In the genomic region with DNA sequence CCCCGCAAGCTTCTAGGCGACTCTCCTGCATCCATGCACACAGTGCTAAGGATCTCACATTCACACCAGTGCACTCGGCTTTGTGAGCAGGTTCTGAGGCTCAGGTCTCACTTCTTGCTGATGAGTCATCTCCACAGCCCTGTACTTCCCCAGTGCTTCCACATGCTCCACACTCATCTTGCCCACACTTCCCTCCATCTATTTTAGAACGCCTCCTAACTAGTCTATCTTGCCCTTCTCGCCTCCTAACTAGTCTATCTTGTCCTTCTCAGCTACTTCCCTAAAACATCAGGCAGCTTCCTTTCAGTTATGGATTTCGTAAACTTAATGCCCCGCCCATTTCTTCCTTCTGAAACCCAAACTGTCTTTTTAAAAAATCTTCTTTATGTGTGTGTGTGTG, we compare ENCODE assay signal across 10 mouse cellular contexts. TPM values are rescaled to one million over a fixed set of nuclear protein-coding genes. Genes with fewer than 3 reads are reported as not detected.
DNase-seq lines count a peak whose midpoint lies in the region; ATAC-seq and TF ChIP-seq lines count a peak whose summit lies in the region.
"Had no signal": no experiment of that assay in that cellular context is flagged by ENCODE, and none has a peak within 500 bp of the region (broad histone marks: within the 10 kb centered on the region; RNA-seq: fewer than 3 reads in every experiment).

No protein-coding gene starts in this region.

- no peak for TF ChIP-seq POLR2A in spleen, adult 2 months (IDR thresholded peaks at IDR 0.05; ENCODE audit: low read depth, low read length)

- intact Hi-C loops in gastrocnemius, adult 2 months (cut with DNase I): no loop called here
- intact Hi-C loops in gastrocnemius, postnatal 36 days (cut with DNase I): no loop called here

- no peak overlapping the region for H3K4me3 ChIP-seq in gastrocnemius, adult 2 months
- H3K4me3 ChIP-seq in spleen, adult 2 months (ENCODE audit: extremely low read depth, insufficient read depth, insufficient read length): no peak overlapping the region
- no peak overlapping the region for H3K4me3 ChIP-seq in liver, embryonic 11.5 days (ENCODE audit: low read depth, low read length)
- H3K4me3 ChIP-seq in kidney, embryonic 15.5 days (replicated peaks): no peak overlapping the region
- H3K4me3 ChIP-seq: hindbrain, embryonic 15.5 days had no signal

- no peak overlapping the region for H3K9ac ChIP-seq in liver, embryonic 11.5 days (ENCODE audit: low read depth, low read length)
- no peak overlapping the region for H3K9ac ChIP-seq in kidney, embryonic 15.5 days
- H3K9ac ChIP-seq: hindbrain, embryonic 15.5 days had no signal

- no peak for DNase-seq in gastrocnemius, adult 2 months
- no peak for DNase-seq in gastrocnemius, postnatal 36 days
- no peak for DNase-seq in spleen, adult 2 months (ENCODE audit: low read depth in 1 of 2, low spot score in 2 of 2)
- no peak for DNase-seq in spleen, adult 18-20 months
- no peak for DNase-seq in liver, embryonic 11.5 days (ENCODE audit: low spot score)
- no peak for DNase-seq in cerebellum, adult 11 months
- no peak for DNase-seq in cerebellum, postnatal 4 days (ENCODE audit: low spot score in 2 of 2)
- DNase-seq: adrenal gland, adult 8-10 months had no signal

- H3K9me3 ChIP-seq in liver, embryonic 11.5 days (ENCODE audit: control insufficient read depth, low read length): no peaks in the 10 kb centered on the region
- no peaks in the 10 kb centered on the region for H3K9me3 ChIP-seq in kidney, embryonic 15.5 days (replicated peaks)
- H3K9me3 ChIP-seq: hindbrain, embryonic 15.5 days had no signal

- TF ChIP-seq CTCF in gastrocnemius, adult 2 months (IDR thresholded peaks at IDR 0.05): no peak
- TF ChIP-seq CTCF in spleen, adult 2 months (IDR thresholded peaks at IDR 0.05; ENCODE audit: extremely low read depth, insufficient read depth, insufficient read length, insufficient replicate concordance): no peak

- no peaks in the 10 kb centered on the region for H3K27me3 ChIP-seq in spleen, adult 2 months (ENCODE audit: control insufficient read depth, insufficient read depth, low read length)
- H3K27me3 ChIP-seq in liver, embryonic 11.5 days (replicated peaks; ENCODE audit: control insufficient read depth, insufficient read depth, low read length): no peaks in the 10 kb centered on the region
- H3K27me3 ChIP-seq in kidney, embryonic 15.5 days: no peaks in the 10 kb centered on the region
- H3K27me3 ChIP-seq: hindbrain, embryonic 15.5 days had no signal

- peak overlapping the region; percentile 28; the same call in 1 of the 2 replicates for H3K27ac ChIP-seq in gastrocnemius, adult 2 months
- H3K27ac ChIP-seq in spleen, adult 2 months (ENCODE audit: insufficient read depth, low read length): 0 out of 2 replicates have a peak overlapping the region, but pooled peaks have one; percentile 32
- H3K27ac ChIP-seq in liver, embryonic 11.5 days (ENCODE audit: low read depth, low read length): peak overlapping the region; percentile 38; the same call in 1 of the 2 replicates
- H3K27ac ChIP-seq in kidney, embryonic 15.5 days: no peak overlapping the region
- H3K27ac ChIP-seq: hindbrain, embryonic 15.5 days had no signal

- peaks cover 3% of the 10 kb centered on the region; the same call in 1 of the 2 replicates for H3K4me1 ChIP-seq in spleen, adult 2 months (ENCODE audit: control insufficient read depth, insufficient read depth, insufficient read length)
- peaks cover 39% of the 10 kb centered on the region for H3K4me1 ChIP-seq in liver, embryonic 11.5 days (replicated peaks; ENCODE audit: control insufficient read depth, insufficient read depth, low read length)
- no peaks in the 10 kb centered on the region for H3K4me1 ChIP-seq in kidney, embryonic 15.5 days
- H3K4me1 ChIP-seq: hindbrain, embryonic 15.5 days had no signal

- no peak for ATAC-seq in liver, embryonic 11.5 days (replicated peaks; ENCODE audit: low FRiP score)
- ATAC-seq in kidney, embryonic 15.5 days (replicated peaks; ENCODE audit: low FRiP score): no peak

- no peak overlapping the region for H3K4me2 ChIP-seq in liver, embryonic 11.5 days
- H3K4me2 ChIP-seq in kidney, embryonic 15.5 days: no peak overlapping the region
- H3K4me2 ChIP-seq: hindbrain, embryonic 15.5 days had no signal

- WGBS in spleen, adult 2 months: 41% methylated on average over 7 of the region's 7 CpGs
- WGBS in liver, embryonic 11.5 days: 63% methylated on average over 7 of the region's 7 CpGs
- WGBS in kidney, embryonic 15.5 days: 80% methylated on average over 7 of the region's 7 CpGs

- H3K36me3 ChIP-seq in spleen, adult 2 months (ENCODE audit: control insufficient read depth, insufficient read depth, low read length): no peaks in the 10 kb centered on the region
- H3K36me3 ChIP-seq in liver, embryonic 11.5 days (ENCODE audit: control insufficient read depth, insufficient read depth, low read length): no peaks in the 10 kb centered on the region
- H3K36me3 ChIP-seq in kidney, embryonic 15.5 days: no peaks in the 10 kb centered on the region
- H3K36me3 ChIP-seq: hindbrain, embryonic 15.5 days had no signal

RNA-seq across cellular contexts. Expression of a gene that starts 13.6 kb away (rescaled TPM):
- total RNA-seq in gastrocnemius, adult 2 months (2021): 10 to 100 TPM; 39.8 to 43.6 TPM
- total RNA-seq in gastrocnemius, postnatal 36 days (2021): 10 to 100 TPM; 35.3 to 40.5 TPM
- 27.8 and 36.9 TPM in 2 replicates for polyA plus RNA-seq in spleen, adult 2 months (2012; rRNA removed)
- polyA plus RNA-seq in liver, embryonic 11.5 days (2014; fragmentation: Nextera tagmentation; extraction: Ambion mirVana): 46.9 and 49.2 TPM in 2 replicates
- 12.5 and 12.7 TPM in 2 replicates for polyA plus RNA-seq in kidney, embryonic 15.5 days (2015; fragmentation: Nextera tagmentation; extraction: Ambion mirVana)
